Mouse (Mus musculus) megakaryocyte, embryonic 14.5 days (primary cell): ENCODE results near the gene Sppl3.

Experiments used
- FLI1 ChIP-seq: IDR thresholded peaks from 2 replicates; pipeline ENCODE4 v1.6.1; 2012; ENCODE audit warnings: low read length, inconsistent platforms, mixed read lengths
- GATA1 ChIP-seq: IDR thresholded peaks from 3 replicates; pipeline ENCODE4 v1.6.1; 2012; ENCODE audit warnings: mixed read lengths, low read length, inconsistent platforms, borderline replicate concordance

GRCm38 (mm10) chr5:115083492-115083891, 72.6 kb downstream of the Sppl3 start:
- TF ChIP-seq GATA1 = no peak
- TF ChIP-seq FLI1 = no peak
